Mouse (Mus musculus): Measurements from ENCODE around the gene Nkd1. TPM values are rescaled to one million over a fixed set of nuclear protein-coding genes. Genes with fewer than 3 reads are reported as not detected.

The Nkd1 gene
- polyA plus RNA-seq, 1 experiment from 2014 or later = 45.0 TPM

GRCm38 (mm10) chr8:88628001-88628774 lies 107.0 kb downstream of the Nkd1 start:
- WGBS = 60% methylated on average over 14 of the region's 14 CpGs

GRCm38 (mm10) chr8:88630225-88630624 lies 109.1 kb downstream of the Nkd1 start:
- peaks cover 4% of the 10 kb centered on the region for H3K27me3 ChIP-seq (ENCODE audit: control insufficient read depth, insufficient read depth, low read length)
- no peaks in the 10 kb centered on the region for H3K36me3 ChIP-seq (replicated peaks; ENCODE audit: control insufficient read depth, insufficient read depth, low read depth, low read length)
- 78% methylated on average over 4 of the region's 4 CpGs for WGBS
- no peak overlapping the region for H3K27ac ChIP-seq (replicated peaks; ENCODE audit: low read depth, low read length)
- H3K4me3 ChIP-seq (ENCODE audit: low read depth, low read length) = no peak overlapping the region
- DNase-seq (ENCODE audit: low spot score) (no peak), ATAC-seq (replicated peaks; ENCODE audit: insufficient number of reproducible peaks, low FRiP score, low TSS enrichment, low read depth) (no peak)
- H3K9ac ChIP-seq (replicated peaks; ENCODE audit: low read length) = no peak overlapping the region
- H3K9me3 ChIP-seq (replicated peaks; ENCODE audit: control insufficient read depth, low read length) = no peaks in the 10 kb centered on the region
- no peaks in the 10 kb centered on the region; the same call in 1 of the 2 replicates for H3K4me1 ChIP-seq (ENCODE audit: control insufficient read depth, insufficient read depth, low read length)
- no peak overlapping the region for H3K4me2 ChIP-seq (ENCODE audit: low read depth, low read length)

More at GRCm38 (mm10) chr8:88628001-88628774, 107.0 kb downstream of the Nkd1 start:
- no peak overlapping the region for H3K27ac ChIP-seq (replicated peaks; ENCODE audit: low read depth, low read length)
- H3K4me1 ChIP-seq (ENCODE audit: control insufficient read depth, insufficient read depth, low read length) = no peaks in the 10 kb centered on the region; the same call in 1 of the 2 replicates
- H3K4me3 ChIP-seq (ENCODE audit: low read depth, low read length) = peak overlapping the region; percentile 55
- ATAC-seq (replicated peaks; ENCODE audit: insufficient number of reproducible peaks, low FRiP score, low TSS enrichment, low read depth) (0 out of 2 replicates have a peak, but pooled peaks have one; percentile 14), DNase-seq (ENCODE audit: low spot score) (peak; percentile 50)
- no peaks in the 10 kb centered on the region for H3K9me3 ChIP-seq (replicated peaks; ENCODE audit: control insufficient read depth, low read length)
- peak overlapping the region; percentile 96 for H3K4me2 ChIP-seq (ENCODE audit: low read depth, low read length)
- no peaks in the 10 kb centered on the region for H3K36me3 ChIP-seq (replicated peaks; ENCODE audit: control insufficient read depth, insufficient read depth, low read depth, low read length)
- peak overlapping the region; percentile 71 for H3K9ac ChIP-seq (replicated peaks; ENCODE audit: low read length)
- H3K27me3 ChIP-seq (ENCODE audit: control insufficient read depth, insufficient read depth, low read length) = peaks cover 4% of the 10 kb centered on the region

- H3K27ac ChIP-seq (replicated peaks; ENCODE audit: low read depth, low read length) = no peak overlapping the region
- peaks cover 4% of the 10 kb centered on the region for H3K27me3 ChIP-seq (ENCODE audit: control insufficient read depth, insufficient read depth, low read length)
- no peak overlapping the region for H3K4me2 ChIP-seq (ENCODE audit: low read depth, low read length)
- no peaks in the 10 kb centered on the region for H3K9me3 ChIP-seq (replicated peaks; ENCODE audit: control insufficient read depth, low read length)
- H3K4me3 ChIP-seq (ENCODE audit: low read depth, low read length) = no peak overlapping the region
- peak; percentile 21 for DNase-seq (ENCODE audit: low spot score)
- no peak overlapping the region for H3K9ac ChIP-seq (replicated peaks; ENCODE audit: low read length)
- ATAC-seq (replicated peaks; ENCODE audit: insufficient number of reproducible peaks, low FRiP score, low TSS enrichment, low read depth) = no peak
- no peaks in the 10 kb centered on the region for H3K36me3 ChIP-seq (replicated peaks; ENCODE audit: control insufficient read depth, insufficient read depth, low read depth, low read length)
- no peaks in the 10 kb centered on the region; the same call in 1 of the 2 replicates for H3K4me1 ChIP-seq (ENCODE audit: control insufficient read depth, insufficient read depth, low read length)
Measured at GRCm38 (mm10) chr8:88631081-88631480, 109.9 kb downstream of the Nkd1 start.

GRCm38 (mm10) chr8:88633343-88633765 lies 112.2 kb downstream of the Nkd1 start:
- Histone ChIP-seq H3K27me3 (ENCODE audit: control insufficient read depth, insufficient read depth, low read length) (no peaks in the 10 kb centered on the region), H3K36me3 (replicated peaks; ENCODE audit: control insufficient read depth, insufficient read depth, low read depth, low read length) (no peaks in the 10 kb centered on the region), H3K27ac (replicated peaks; ENCODE audit: low read depth, low read length) (no peak overlapping the region), H3K4me3 (ENCODE audit: low read depth, low read length) (no peak overlapping the region), H3K9ac (replicated peaks; ENCODE audit: low read length) (no peak overlapping the region), H3K9me3 (replicated peaks; ENCODE audit: control insufficient read depth, low read length) (no peaks in the 10 kb centered on the region), H3K4me1 (ENCODE audit: control insufficient read depth, insufficient read depth, low read length) (no peaks in the 10 kb centered on the region), H3K4me2 (ENCODE audit: low read depth, low read length) (no peak overlapping the region)
- no peak for ATAC-seq (replicated peaks; ENCODE audit: insufficient number of reproducible peaks, low FRiP score, low TSS enrichment, low read depth)
- no peak for DNase-seq (ENCODE audit: low spot score)
- 81% methylated on average over 7 of the region's 7 CpGs for WGBS

GRCm38 (mm10) chr8:88635474-88636397 lies 114.6 kb downstream of the Nkd1 start, which contains the start of gene Snx20:
TSS of gene Snx20 (minus strand) at chr8:88636128.
- WGBS = 81% methylated on average over 14 of the region's 14 CpGs
- ATAC-seq (replicated peaks; ENCODE audit: insufficient number of reproducible peaks, low FRiP score, low TSS enrichment, low read depth) = no peak
- H3K27ac ChIP-seq (replicated peaks; ENCODE audit: low read depth, low read length) = no peak within 1 kb of the TSS

DNA sequence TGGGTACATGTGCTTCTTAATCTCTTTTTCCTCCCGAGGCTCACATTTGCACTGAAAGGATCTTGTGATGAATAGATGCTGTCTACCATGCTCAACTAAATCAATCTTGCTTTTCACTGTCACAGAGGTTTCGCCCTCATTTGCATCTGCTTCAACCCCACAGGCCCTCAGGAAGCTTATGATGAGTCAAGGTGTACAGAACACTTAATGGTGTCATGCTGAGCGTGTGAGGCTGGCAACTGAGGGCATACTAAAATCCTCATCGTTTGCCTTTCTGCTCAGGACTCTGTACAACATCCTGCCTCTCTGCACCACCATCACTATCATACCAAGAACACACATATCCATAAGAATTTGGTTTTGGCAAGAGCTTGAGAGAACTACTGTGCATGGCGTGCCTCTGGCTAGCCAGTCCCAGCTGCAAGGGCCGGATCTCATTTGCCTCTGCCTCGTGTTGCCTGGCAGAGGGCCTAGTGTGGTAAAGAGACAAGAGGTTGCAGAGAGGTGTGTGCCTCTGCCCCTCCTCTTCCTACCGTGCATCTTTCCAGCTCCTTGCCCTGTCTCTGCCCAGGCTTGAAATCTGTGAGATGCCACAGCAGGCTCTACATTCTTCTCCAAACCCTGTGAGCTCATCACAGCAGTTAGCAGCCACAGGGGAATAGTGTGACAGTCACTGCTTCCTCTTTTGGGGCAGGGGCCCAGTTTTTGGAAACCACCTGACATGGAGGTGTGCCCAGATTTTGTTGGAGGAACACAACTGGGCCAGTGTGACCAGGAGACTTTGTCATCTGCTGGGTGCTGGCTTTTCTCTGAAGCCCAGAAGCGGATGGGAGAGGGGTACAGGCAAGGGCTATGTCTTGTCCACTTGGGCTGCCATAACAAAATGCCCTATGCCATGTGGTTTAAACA lies 116.2 kb downstream of the Nkd1 start:
- DNase-seq (ENCODE audit: low spot score) (no peak), ATAC-seq (replicated peaks; ENCODE audit: insufficient number of reproducible peaks, low FRiP score, low TSS enrichment, low read depth) (no peak)
- H3K9ac ChIP-seq (replicated peaks; ENCODE audit: low read length) = no peak overlapping the region
- no peaks in the 10 kb centered on the region for H3K9me3 ChIP-seq (replicated peaks; ENCODE audit: control insufficient read depth, low read length)
- WGBS = 84% methylated on average over 9 of the region's 9 CpGs
- H3K27me3 ChIP-seq (ENCODE audit: control insufficient read depth, insufficient read depth, low read length) = no peaks in the 10 kb centered on the region
- no peak overlapping the region for H3K27ac ChIP-seq (replicated peaks; ENCODE audit: low read depth, low read length)
- H3K4me3 ChIP-seq (ENCODE audit: low read depth, low read length) = no peak overlapping the region
- no peaks in the 10 kb centered on the region for H3K4me1 ChIP-seq (ENCODE audit: control insufficient read depth, insufficient read depth, low read length)
- no peaks in the 10 kb centered on the region for H3K36me3 ChIP-seq (replicated peaks; ENCODE audit: control insufficient read depth, insufficient read depth, low read depth, low read length)
- no peak overlapping the region for H3K4me2 ChIP-seq (ENCODE audit: low read depth, low read length)

More at GRCm38 (mm10) chr8:88635474-88636397, 114.6 kb downstream of the Nkd1 start, which contains the start of gene Snx20:
- no peak for DNase-seq (ENCODE audit: low spot score)
- Histone ChIP-seq H3K9ac (replicated peaks; ENCODE audit: low read length) (no peak within 1 kb of the TSS), H3K36me3 (replicated peaks; ENCODE audit: control insufficient read depth, insufficient read depth, low read depth, low read length) (no peaks in the 10 kb centered on the region), H3K4me3 (ENCODE audit: low read depth, low read length) (no peak within 1 kb of the TSS), H3K4me2 (ENCODE audit: low read depth, low read length) (no peak within 1 kb of the TSS), H3K4me1 (ENCODE audit: control insufficient read depth, insufficient read depth, low read length) (no peaks in the 10 kb centered on the region), H3K27me3 (ENCODE audit: control insufficient read depth, insufficient read depth, low read length) (no peaks in the 10 kb centered on the region), H3K9me3 (replicated peaks; ENCODE audit: control insufficient read depth, low read length) (no peaks in the 10 kb centered on the region)

DNA sequence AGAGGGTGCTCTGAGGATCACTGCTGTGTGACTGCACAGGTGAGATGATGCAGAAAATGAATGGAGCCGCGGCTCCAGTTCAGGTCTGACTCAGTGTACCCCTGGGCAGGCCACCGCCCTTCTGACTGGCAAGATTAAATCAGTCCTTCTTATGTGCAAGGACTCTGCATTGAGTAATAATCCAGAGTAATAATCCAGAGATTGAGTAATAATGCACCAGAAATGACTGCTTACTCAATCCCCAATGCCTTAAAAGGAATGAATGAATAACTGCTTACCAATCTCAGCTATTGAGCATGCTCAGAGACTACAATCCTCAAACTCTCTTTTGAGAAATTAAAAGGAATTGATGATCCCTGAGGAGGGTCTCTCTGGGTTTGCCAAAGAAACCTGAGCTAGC lies 117.8 kb downstream of the Nkd1 start:
- no peak overlapping the region for H3K4me2 ChIP-seq (ENCODE audit: low read depth, low read length)
- H3K9ac ChIP-seq (replicated peaks; ENCODE audit: low read length) = no peak overlapping the region
- H3K4me3 ChIP-seq (ENCODE audit: low read depth, low read length) = no peak overlapping the region
- ATAC-seq (replicated peaks; ENCODE audit: insufficient number of reproducible peaks, low FRiP score, low TSS enrichment, low read depth) (no peak), DNase-seq (ENCODE audit: low spot score) (no peak)
- no peaks in the 10 kb centered on the region for H3K4me1 ChIP-seq (ENCODE audit: control insufficient read depth, insufficient read depth, low read length)
- 95% methylated on average over 3 of the region's 3 CpGs for WGBS
- no peaks in the 10 kb centered on the region for H3K36me3 ChIP-seq (replicated peaks; ENCODE audit: control insufficient read depth, insufficient read depth, low read depth, low read length)
- no peak overlapping the region for H3K27ac ChIP-seq (replicated peaks; ENCODE audit: low read depth, low read length)
- no peaks in the 10 kb centered on the region for H3K27me3 ChIP-seq (ENCODE audit: control insufficient read depth, insufficient read depth, low read length)
- no peaks in the 10 kb centered on the region for H3K9me3 ChIP-seq (replicated peaks; ENCODE audit: control insufficient read depth, low read length)
